Mouse (Mus musculus): Measurements from ENCODE around the gene Ppme1. TPM values are rescaled to one million over a fixed set of nuclear protein-coding genes. Genes with fewer than 3 reads are reported as not detected.
A peak's percentile ranks its signal among the peaks of the same experiment; 100 is the strongest.

Ppme1 gene
- polyA plus RNA-seq, 1 experiment from 2014 or later, result 54.9 TPM

- H3K27ac ChIP-seq (ENCODE audit: low read length), result no peak overlapping the region
- WGBS, result 88% methylated on average over 8 of the region's 8 CpGs
- no peaks in the 10 kb centered on the region for H3K4me1 ChIP-seq (ENCODE audit: control insufficient read depth, insufficient read depth, low read length)
Observed at GRCm38 (mm10) chr7:100316924-100317323, 55.2 kb downstream of the Ppme1 start.

GRCm38 (mm10) chr7:100312716-100313115, 59.4 kb downstream of the Ppme1 start:
- H3K4me1 ChIP-seq (ENCODE audit: control insufficient read depth, insufficient read depth, low read length), result 0 out of 2 replicates have a peak, but pooled peaks cover 7% of the 10 kb centered on the region
- no peaks in the 10 kb centered on the region for H3K36me3 ChIP-seq (ENCODE audit: control insufficient read depth, insufficient read depth, low read length)
- no peak overlapping the region for H3K27ac ChIP-seq (ENCODE audit: low read length)
- H3K4me3 ChIP-seq (ENCODE audit: low read depth, low read length), result no peak overlapping the region
- no peaks in the 10 kb centered on the region for H3K9me3 ChIP-seq (ENCODE audit: control insufficient read depth, low read depth, low read length)
- WGBS, result 86% methylated on average over 4 of the region's 4 CpGs
- no peak for ATAC-seq (ENCODE audit: insufficient number of reproducible peaks, insufficient read depth, low FRiP score, low read depth)
- H3K27me3 ChIP-seq (ENCODE audit: control insufficient read depth, insufficient read depth, low read length), result no peaks in the 10 kb centered on the region
- no peak overlapping the region for H3K9ac ChIP-seq (replicated peaks; ENCODE audit: low read depth, low read length)
- no peak overlapping the region for H3K4me2 ChIP-seq (replicated peaks; ENCODE audit: low read depth, low read length)

More at GRCm38 (mm10) chr7:100316924-100317323, 55.2 kb downstream of the Ppme1 start:
- H3K4me2 ChIP-seq (replicated peaks; ENCODE audit: low read depth, low read length), result no peak overlapping the region
- no peaks in the 10 kb centered on the region for H3K36me3 ChIP-seq (ENCODE audit: control insufficient read depth, insufficient read depth, low read length)
- H3K27me3 ChIP-seq (ENCODE audit: control insufficient read depth, insufficient read depth, low read length), result no peaks in the 10 kb centered on the region
- H3K9me3 ChIP-seq (ENCODE audit: control insufficient read depth, low read depth, low read length), result no peaks in the 10 kb centered on the region
- ATAC-seq (ENCODE audit: insufficient number of reproducible peaks, insufficient read depth, low FRiP score, low read depth), result no peak
- H3K4me3 ChIP-seq (ENCODE audit: low read depth, low read length), result no peak overlapping the region
- H3K9ac ChIP-seq (replicated peaks; ENCODE audit: low read depth, low read length), result no peak overlapping the region

DNA sequence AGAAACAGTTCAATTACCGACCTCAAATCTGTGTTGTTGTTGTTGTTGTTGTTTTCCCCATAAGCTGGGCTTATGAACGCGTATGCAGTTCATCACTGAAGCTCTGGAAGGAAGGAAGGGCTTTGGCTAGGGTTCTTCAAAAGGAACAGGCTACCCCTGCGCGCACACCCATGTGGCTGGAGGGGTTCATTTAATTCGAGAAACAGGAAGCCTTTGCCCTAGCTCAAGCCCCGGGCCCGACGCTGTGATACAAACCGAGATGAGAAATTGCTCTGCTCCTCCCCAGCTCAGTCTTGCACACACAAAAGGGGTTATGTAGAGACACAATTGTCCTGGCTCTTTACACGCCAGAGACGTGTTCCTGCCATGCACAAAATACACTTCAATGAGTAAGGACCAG, 61.8 kb downstream of the Ppme1 start:
- no peak for ATAC-seq (ENCODE audit: insufficient number of reproducible peaks, insufficient read depth, low FRiP score, low read depth)
- no peaks in the 10 kb centered on the region for H3K9me3 ChIP-seq (ENCODE audit: control insufficient read depth, low read depth, low read length)
- 0 out of 2 replicates have a peak, but pooled peaks cover 7% of the 10 kb centered on the region for H3K4me1 ChIP-seq (ENCODE audit: control insufficient read depth, insufficient read depth, low read length)
- H3K36me3 ChIP-seq (ENCODE audit: control insufficient read depth, insufficient read depth, low read length), result no peaks in the 10 kb centered on the region
- no peak overlapping the region for H3K4me3 ChIP-seq (ENCODE audit: low read depth, low read length)
- H3K9ac ChIP-seq (replicated peaks; ENCODE audit: low read depth, low read length), result no peak overlapping the region
- no peaks in the 10 kb centered on the region for H3K27me3 ChIP-seq (ENCODE audit: control insufficient read depth, insufficient read depth, low read length)
- WGBS, result 76% methylated on average over 12 of the region's 12 CpGs
- H3K4me2 ChIP-seq (replicated peaks; ENCODE audit: low read depth, low read length), result no peak overlapping the region
- no peak overlapping the region for H3K27ac ChIP-seq (ENCODE audit: low read length)

GRCm38 (mm10) chr7:100309679-100310078, 62.4 kb downstream of the Ppme1 start:
- Histone ChIP-seq H3K27me3 (ENCODE audit: control insufficient read depth, insufficient read depth, low read length) (no peaks in the 10 kb centered on the region), H3K27ac (ENCODE audit: low read length) (no peak overlapping the region), H3K4me2 (replicated peaks; ENCODE audit: low read depth, low read length) (no peak overlapping the region), H3K36me3 (ENCODE audit: control insufficient read depth, insufficient read depth, low read length) (no peaks in the 10 kb centered on the region), H3K4me3 (ENCODE audit: low read depth, low read length) (no peak overlapping the region), H3K4me1 (ENCODE audit: control insufficient read depth, insufficient read depth, low read length) (0 out of 2 replicates have a peak, but pooled peaks cover 7% of the 10 kb centered on the region), H3K9ac (replicated peaks; ENCODE audit: low read depth, low read length) (no peak overlapping the region), H3K9me3 (ENCODE audit: control insufficient read depth, low read depth, low read length) (no peaks in the 10 kb centered on the region)
- ATAC-seq (ENCODE audit: insufficient number of reproducible peaks, insufficient read depth, low FRiP score, low read depth), result no peak
- 42% methylated on average over 6 of the region's 6 CpGs for WGBS

DNA sequence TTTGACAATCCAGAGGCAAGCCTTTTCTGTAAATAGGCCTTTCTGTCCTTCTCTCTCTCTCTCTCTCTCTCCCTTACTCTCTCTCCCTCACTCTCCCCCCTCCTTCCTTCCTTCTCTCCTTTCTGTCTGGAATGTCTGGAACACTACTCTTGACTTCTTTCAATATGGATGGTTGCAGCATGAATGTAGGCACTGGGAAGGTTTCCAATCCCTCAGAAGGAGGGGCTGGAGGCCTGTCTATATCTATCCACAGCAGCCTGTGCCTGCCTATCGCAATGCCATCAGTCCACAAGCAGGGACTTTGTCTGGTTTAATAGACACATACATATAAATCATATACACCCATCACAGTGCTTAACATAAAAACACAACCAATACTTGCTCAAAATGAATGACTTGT, 62.9 kb downstream of the Ppme1 start:
- Histone ChIP-seq H3K4me1 (ENCODE audit: control insufficient read depth, insufficient read depth, low read length) (0 out of 2 replicates have a peak, but pooled peaks cover 7% of the 10 kb centered on the region), H3K4me3 (ENCODE audit: low read depth, low read length) (no peak overlapping the region), H3K9ac (replicated peaks; ENCODE audit: low read depth, low read length) (no peak overlapping the region), H3K27me3 (ENCODE audit: control insufficient read depth, insufficient read depth, low read length) (no peaks in the 10 kb centered on the region), H3K27ac (ENCODE audit: low read length) (peak overlapping the region; percentile 33; the same call in 1 of the 2 replicates), H3K9me3 (ENCODE audit: control insufficient read depth, low read depth, low read length) (no peaks in the 10 kb centered on the region), H3K4me2 (replicated peaks; ENCODE audit: low read depth, low read length) (no peak overlapping the region), H3K36me3 (ENCODE audit: control insufficient read depth, insufficient read depth, low read length) (no peaks in the 10 kb centered on the region)
- ATAC-seq (ENCODE audit: insufficient number of reproducible peaks, insufficient read depth, low FRiP score, low read depth), result no peak
- WGBS, result 47% methylated on average over 1 of the region's 1 CpGs

DNA sequence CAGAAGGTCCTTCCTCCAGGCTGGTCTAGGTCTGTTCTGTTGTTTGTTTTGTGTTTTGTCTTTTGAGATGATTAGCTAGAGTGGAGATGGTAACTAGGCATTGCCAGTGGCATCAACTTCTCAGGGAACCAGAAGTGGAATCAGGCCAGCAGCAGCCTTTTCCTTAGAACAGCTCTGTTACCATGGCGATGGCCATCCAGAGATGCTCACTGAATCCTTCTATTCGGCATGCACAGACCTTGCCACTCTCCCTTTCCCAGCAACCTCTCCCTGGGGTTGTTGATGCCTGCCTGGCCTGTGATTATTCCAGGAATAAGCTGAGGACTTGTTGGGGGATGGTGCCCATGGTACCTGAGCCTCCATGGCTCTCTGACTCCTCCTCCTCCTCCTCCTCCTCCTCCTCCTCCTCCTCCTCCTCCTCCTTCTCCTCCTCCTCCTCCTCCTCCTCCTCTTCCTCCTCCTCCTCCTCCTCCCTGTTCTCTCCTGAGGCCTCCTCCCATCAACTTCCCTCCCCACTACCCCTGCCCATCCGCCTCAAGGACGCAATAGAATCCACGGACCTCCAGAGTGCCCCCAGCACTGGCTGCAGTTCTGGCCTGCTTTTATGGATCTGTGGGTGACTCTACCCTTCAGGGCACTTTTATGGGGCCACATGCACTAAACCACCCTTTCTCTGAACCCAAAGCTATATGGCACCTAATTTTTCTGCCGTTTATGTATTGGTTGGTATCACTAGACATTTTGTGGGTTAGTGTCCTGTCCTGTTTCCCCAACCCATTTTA, 64.0 kb downstream of the Ppme1 start:
- no peak overlapping the region for H3K27ac ChIP-seq (ENCODE audit: low read length)
- no peak overlapping the region for H3K9ac ChIP-seq (replicated peaks; ENCODE audit: low read depth, low read length)
- H3K36me3 ChIP-seq (ENCODE audit: control insufficient read depth, insufficient read depth, low read length), result no peaks in the 10 kb centered on the region
- WGBS, result 78% methylated on average over 6 of the region's 6 CpGs
- no peaks in the 10 kb centered on the region for H3K9me3 ChIP-seq (ENCODE audit: control insufficient read depth, low read depth, low read length)
- H3K27me3 ChIP-seq (ENCODE audit: control insufficient read depth, insufficient read depth, low read length), result no peaks in the 10 kb centered on the region
- no peak overlapping the region for H3K4me2 ChIP-seq (replicated peaks; ENCODE audit: low read depth, low read length)
- no peak for ATAC-seq (ENCODE audit: insufficient number of reproducible peaks, insufficient read depth, low FRiP score, low read depth)
- H3K4me1 ChIP-seq (ENCODE audit: control insufficient read depth, insufficient read depth, low read length), result 0 out of 2 replicates have a peak, but pooled peaks cover 7% of the 10 kb centered on the region
- H3K4me3 ChIP-seq (ENCODE audit: low read depth, low read length), result no peak overlapping the region

DNA sequence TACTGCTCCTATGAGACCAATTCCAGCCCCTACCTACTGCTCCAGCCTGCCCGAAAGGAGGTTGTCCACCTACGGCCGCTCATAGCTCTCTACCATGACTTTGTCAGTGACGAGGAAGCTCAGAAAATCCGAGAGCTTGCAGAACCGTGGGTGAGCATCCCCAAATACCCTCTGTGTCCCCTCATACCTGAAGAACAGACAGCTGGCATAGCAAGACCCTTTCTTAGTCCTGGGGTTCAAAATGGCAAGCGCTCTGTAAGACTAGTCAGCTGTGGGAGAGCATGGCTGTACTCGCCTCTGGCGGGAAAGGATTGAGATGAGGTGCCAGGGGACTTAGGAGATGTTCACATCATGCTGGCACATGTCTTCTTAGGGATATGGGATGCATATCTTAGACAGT, 66.2 kb downstream of the Ppme1 start:
- Histone ChIP-seq H3K36me3 (ENCODE audit: control insufficient read depth, insufficient read depth, low read length) (no peaks in the 10 kb centered on the region), H3K9me3 (ENCODE audit: control insufficient read depth, low read depth, low read length) (no peaks in the 10 kb centered on the region), H3K27ac (ENCODE audit: low read length) (no peak overlapping the region), H3K27me3 (ENCODE audit: control insufficient read depth, insufficient read depth, low read length) (no peaks in the 10 kb centered on the region), H3K4me1 (ENCODE audit: control insufficient read depth, insufficient read depth, low read length) (0 out of 2 replicates have a peak, but pooled peaks cover 7% of the 10 kb centered on the region), H3K4me3 (ENCODE audit: low read depth, low read length) (no peak overlapping the region), H3K4me2 (replicated peaks; ENCODE audit: low read depth, low read length) (no peak overlapping the region), H3K9ac (replicated peaks; ENCODE audit: low read depth, low read length) (no peak overlapping the region)
- 91% methylated on average over 9 of the region's 9 CpGs for WGBS
- no peak for ATAC-seq (ENCODE audit: insufficient number of reproducible peaks, insufficient read depth, low FRiP score, low read depth)

DNA sequence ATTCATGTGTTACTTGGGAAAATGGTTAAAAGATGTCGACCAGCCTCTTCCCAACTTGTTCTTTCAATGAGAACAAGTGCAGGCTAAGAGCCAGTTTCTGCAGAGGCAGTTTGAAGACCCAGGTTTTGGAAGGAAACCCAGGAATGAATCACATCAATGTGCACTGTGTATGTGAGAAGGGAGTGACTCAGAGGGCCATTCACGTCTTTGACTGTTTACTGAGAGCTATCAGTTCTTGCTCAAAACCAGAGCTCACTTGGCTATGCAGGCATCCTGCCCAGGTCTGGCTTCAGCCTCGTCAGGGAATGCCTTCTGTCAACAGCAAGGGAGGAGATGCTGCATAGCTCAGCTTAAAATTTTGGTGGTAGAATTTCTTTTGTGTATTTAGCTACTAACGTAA, 69.8 kb downstream of the Ppme1 start:
- no peak overlapping the region for H3K4me2 ChIP-seq (replicated peaks; ENCODE audit: low read depth, low read length)
- H3K27ac ChIP-seq (ENCODE audit: low read length), result no peak overlapping the region; the same call in 1 of the 2 replicates
- H3K27me3 ChIP-seq (ENCODE audit: control insufficient read depth, insufficient read depth, low read length), result no peaks in the 10 kb centered on the region
- H3K9me3 ChIP-seq (ENCODE audit: control insufficient read depth, low read depth, low read length), result no peaks in the 10 kb centered on the region
- H3K4me3 ChIP-seq (ENCODE audit: low read depth, low read length), result no peak overlapping the region
- no peak overlapping the region for H3K9ac ChIP-seq (replicated peaks; ENCODE audit: low read depth, low read length)
- H3K4me1 ChIP-seq (ENCODE audit: control insufficient read depth, insufficient read depth, low read length), result peaks cover 7% of the 10 kb centered on the region; the same call in 1 of the 2 replicates
- no peaks in the 10 kb centered on the region for H3K36me3 ChIP-seq (ENCODE audit: control insufficient read depth, insufficient read depth, low read length)
- WGBS, result 41% methylated on average over 4 of the region's 4 CpGs
- ATAC-seq (ENCODE audit: insufficient number of reproducible peaks, insufficient read depth, low FRiP score, low read depth), result peak; percentile 58; the same call in 1 of the 2 replicates

All from stomach, embryonic 14.5 days (tissue).